Mouse (Mus musculus): Measurements from ENCODE around the gene 2810408A11Rik.
"Not testable (repeated sequence)": the region's sequence is repeated elsewhere in the genome, so short reads cannot be mapped to it uniquely, and the experiment has no call there.

Gene 2810408A11Rik

GRCm38 (mm10) chr11:69880853-69881603 is 19.8 kb downstream of the 2810408A11Rik start, which contains the start of gene Kctd11:
Gene Kctd11, minus strand, starts transcription at chr11:69881406.
- peak; percentile 62; the same call in 1 of the 2 replicates for ATAC-seq (ENCODE audit: low TSS enrichment)

- ATAC-seq (ENCODE audit: low TSS enrichment), result 0 out of 2 replicates have a peak, but pooled peaks have one; percentile 35
Measured at GRCm38 (mm10) chr11:69880506-69880852, 20.3 kb downstream of the 2810408A11Rik start.

- no peak for ATAC-seq (ENCODE audit: low TSS enrichment)
Measured at GRCm38 (mm10) chr11:69879711-69880110, 21.1 kb downstream of the 2810408A11Rik start.

- ATAC-seq (ENCODE audit: low TSS enrichment), result no peak
Measured at GRCm38 (mm10) chr11:69878952-69879351, 21.8 kb downstream of the 2810408A11Rik start.

- ATAC-seq (ENCODE audit: low TSS enrichment), result no peak
Measured at GRCm38 (mm10) chr11:69878399-69878798, 22.4 kb downstream of the 2810408A11Rik start.

- no peak for ATAC-seq (ENCODE audit: low TSS enrichment)
Measured at GRCm38 (mm10) chr11:69877878-69878277, 22.9 kb downstream of the 2810408A11Rik start, which contains the start of gene Tmem95. Gene Tmem95, minus strand, starts transcription at chr11:69878018.

DNA sequence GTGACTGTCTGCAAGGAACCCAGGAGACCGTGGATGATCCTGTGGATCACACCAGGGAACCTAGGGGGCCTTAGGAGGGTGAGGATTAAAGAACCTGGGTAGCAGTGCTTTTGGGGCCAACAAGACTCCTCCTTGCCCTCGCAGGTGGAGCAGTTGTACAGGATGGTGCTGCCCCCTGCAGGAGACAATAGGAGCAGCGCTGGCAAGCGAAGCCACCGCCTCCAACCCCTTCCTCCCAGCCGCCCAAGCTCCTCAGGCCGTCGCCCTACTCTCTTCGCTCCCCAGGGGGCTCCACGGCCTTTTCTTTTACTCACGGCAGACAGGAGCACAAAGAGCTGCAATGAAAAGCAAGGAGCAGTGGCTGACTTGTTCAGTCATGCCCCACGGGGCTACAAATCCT is 23.9 kb downstream of the 2810408A11Rik start:
- peak; percentile 66; the same call in 1 of the 2 replicates for ATAC-seq (ENCODE audit: low TSS enrichment)

DNA sequence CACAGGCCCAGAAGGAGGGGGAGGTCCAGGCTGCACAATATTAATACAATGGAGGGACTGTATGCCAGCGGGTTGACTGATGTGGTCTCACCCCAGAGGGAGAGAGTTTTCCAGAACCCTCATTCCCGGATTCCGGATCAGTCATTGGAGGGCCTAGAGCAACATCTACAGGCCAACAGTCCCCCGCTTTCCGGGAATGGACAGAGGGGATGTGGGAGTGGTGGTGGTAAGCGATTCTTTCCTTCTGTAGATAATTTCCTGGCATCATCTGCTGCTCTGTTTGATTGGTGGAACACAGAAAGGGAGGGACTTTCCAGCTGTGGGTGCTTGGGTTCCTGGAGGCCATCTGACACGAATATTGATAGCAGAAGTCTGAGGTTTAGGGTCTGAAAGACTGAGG is 24.6 kb downstream of the 2810408A11Rik start:
- no peak for ATAC-seq (ENCODE audit: low TSS enrichment)

DNA sequence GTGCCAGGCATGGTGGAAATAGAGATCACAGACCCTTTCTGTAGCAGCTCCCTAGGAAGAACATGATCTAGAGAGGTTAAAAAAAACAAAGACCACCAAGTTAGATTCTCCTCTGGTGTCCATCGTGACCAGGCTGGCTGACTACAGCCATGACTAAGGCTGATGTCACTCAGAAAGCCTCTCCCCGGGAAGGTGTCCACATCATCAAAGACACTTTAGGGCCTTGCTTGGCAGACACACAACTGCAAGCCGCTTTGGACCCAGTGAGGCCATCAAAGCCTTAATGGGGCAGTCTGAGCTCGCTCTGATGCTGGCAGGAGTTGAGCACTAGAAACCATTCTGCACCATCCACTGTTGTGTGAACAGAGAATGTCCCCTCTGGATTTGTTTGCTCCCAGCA is 28.3 kb downstream of the 2810408A11Rik start:
- no peak for ATAC-seq (ENCODE audit: low TSS enrichment)

GRCm38 (mm10) chr11:69871822-69872221 is 29.0 kb downstream of the 2810408A11Rik start:
- no peak for ATAC-seq (ENCODE audit: low TSS enrichment)

DNA sequence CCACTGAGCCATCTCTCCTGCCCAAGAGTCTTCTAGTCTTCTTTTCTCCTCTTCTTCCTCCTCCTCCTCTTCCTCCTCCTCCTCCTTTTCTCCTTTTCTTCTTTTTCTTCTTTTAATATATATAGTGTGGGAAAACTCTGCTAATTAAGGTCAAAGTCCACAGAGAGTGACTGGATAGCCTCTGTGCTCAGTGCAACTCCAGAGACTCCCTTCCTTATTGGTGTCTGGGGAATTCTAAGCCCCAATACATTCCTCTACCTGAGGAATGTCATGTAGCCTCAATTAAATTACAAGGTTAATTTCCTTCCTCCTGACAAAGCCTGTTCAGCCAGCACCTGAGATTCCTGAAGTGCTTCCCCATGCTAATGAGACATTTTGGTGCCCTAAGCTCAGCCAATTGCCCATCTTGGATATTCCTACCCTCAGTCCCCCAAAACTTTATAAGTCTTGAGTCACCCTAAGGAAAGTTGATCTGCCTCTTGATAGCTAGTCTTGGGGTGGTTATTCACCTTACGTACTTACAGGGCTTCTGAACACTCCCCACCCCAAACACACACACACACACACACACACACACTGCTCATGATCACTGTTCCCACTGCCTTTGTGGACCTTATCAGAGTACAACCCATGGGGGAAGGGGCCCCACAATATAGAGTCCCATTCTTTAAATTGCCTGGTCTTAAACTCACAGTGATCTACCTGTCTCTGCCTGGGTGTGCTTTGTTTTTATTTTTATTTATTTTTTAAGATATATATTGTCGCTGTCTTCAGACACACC is 30.3 kb downstream of the 2810408A11Rik start:
- no peak for ATAC-seq (ENCODE audit: low TSS enrichment)

GRCm38 (mm10) chr11:69867335-69867734 is 33.5 kb downstream of the 2810408A11Rik start:
- ATAC-seq (ENCODE audit: low TSS enrichment), result no peak

GRCm38 (mm10) chr11:69865561-69865960 is 35.2 kb downstream of the 2810408A11Rik start:
- no peak for ATAC-seq (ENCODE audit: low TSS enrichment)

DNA sequence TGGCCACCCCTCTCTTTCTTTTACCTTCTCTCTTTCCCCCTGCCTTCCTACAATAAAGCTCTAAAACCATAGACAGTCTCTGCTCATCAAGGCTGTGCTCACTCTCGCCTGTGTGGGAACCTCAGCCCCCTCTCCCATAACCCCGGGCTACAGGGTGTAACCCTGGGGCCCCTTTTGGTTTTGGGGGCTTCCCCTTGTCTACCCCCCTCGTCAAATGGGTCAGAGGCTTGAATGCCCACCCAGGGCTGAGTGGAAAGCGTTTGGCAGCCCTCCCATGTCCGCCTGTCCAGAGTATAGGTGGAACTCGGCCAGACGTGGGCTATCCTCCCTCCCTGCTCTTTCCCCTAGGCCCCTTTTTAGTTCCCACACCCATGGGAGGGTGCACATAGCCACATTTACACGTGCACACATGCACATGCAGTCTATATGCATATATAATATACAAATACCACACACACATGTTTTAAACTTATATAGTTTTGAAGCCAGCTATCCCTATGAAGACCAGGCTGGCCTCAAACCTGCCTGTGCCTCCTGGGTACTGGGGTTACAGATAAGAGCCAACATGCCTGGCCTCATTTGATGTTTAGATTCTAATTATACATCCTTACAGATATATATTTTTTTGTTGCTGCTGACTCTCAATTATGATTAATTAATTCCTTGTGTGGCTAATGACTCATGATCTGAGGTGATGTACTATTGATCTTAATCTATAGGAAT is 36.5 kb downstream of the 2810408A11Rik start:
- no peak for ATAC-seq (ENCODE audit: low TSS enrichment)

GRCm38 (mm10) chr11:69863729-69864128 is 37.1 kb downstream of the 2810408A11Rik start:
- ATAC-seq (ENCODE audit: low TSS enrichment), result not testable (repeated sequence)

GRCm38 (mm10) chr11:69858113-69858998 is 42.4 kb downstream of the 2810408A11Rik start, which contains the start of gene Tnk1:
Gene Tnk1, minus strand, starts transcription at chr11:69858730.
- ATAC-seq (ENCODE audit: low TSS enrichment), result no peak

GRCm38 (mm10) chr11:69855347-69855746 is 45.4 kb downstream of the 2810408A11Rik start:
- ATAC-seq (ENCODE audit: low TSS enrichment), result no peak

GRCm38 (mm10) chr11:69854680-69855079 is 46.1 kb downstream of the 2810408A11Rik start:
- no peak for ATAC-seq (ENCODE audit: low TSS enrichment)

DNA sequence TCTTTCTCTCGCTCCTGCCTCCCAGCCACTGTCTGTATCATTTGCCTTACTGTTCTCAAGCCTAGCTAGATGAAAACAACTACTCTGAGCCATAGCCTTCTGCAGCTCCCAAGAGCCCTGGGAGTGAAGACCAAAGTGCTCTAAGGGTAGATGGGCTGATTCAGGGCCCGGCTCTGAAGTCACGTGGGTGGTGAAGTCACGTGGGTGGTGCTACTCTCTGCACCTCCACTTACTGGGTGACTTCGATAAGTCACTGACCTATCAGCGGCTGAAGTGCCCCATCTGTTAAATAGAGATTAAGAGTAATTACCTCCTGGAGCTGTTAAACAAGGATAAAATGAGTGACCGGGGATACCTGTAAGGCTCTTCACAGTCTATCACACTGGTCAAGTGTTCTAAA is 46.8 kb downstream of the 2810408A11Rik start:
- ATAC-seq (ENCODE audit: low TSS enrichment), result no peak

GRCm38 (mm10) chr11:69850754-69851153 is 50.0 kb downstream of the 2810408A11Rik start:
- no peak for ATAC-seq (ENCODE audit: low TSS enrichment)

GRCm38 (mm10) chr11:69849884-69850283 is 50.9 kb downstream of the 2810408A11Rik start:
- no peak for ATAC-seq (ENCODE audit: low TSS enrichment)
